Mouse (Mus musculus) leukemia stem cell, adult 10-12 weeks (primary cell): Measurements from ENCODE around the gene Tacr3. TPM values are rescaled to one million over a fixed set of nuclear protein-coding genes. Genes with fewer than 3 reads are reported as not detected.

Experiments used
- polyA plus RNA-seq: library from polyadenylated mRNA; stranded (reverse); fragments of >175 nt; gene quantifications from 2 replicates; pipeline ENCODE4 v1.2.3, GENCODE M21; 2012; ENCODE audit warnings: low replicate concordance

Tacr3 gene
- not detected in 2 replicates for polyA plus RNA-seq

DNA sequence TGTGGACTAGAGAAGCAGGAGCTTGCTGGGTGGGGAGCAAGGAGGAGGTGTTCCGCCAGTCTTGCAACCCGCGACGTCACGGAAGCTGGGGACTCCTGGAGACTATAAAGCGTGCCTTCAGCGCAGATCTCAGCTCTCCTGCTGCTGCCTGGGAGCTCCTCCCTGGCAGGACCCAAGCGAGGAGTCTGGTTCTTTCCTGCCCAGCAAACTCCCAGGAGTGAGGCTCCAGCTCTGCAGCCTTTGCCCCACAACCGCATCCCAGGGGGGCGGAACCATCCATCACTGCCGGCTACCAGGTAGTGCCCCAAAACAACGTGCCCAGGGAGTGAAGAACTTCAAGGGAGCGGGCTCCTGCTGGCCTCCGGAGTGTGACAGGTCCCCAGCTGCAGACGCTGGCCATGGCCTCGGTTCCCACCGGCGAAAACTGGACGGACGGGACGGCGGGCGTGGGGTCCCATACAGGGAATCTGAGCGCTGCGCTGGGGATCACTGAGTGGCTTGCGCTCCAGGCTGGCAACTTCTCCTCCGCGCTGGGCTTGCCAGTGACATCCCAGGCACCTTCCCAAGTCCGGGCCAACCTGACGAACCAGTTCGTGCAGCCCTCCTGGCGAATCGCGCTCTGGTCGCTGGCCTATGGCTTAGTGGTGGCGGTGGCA, at the start of gene Tacr3:
Gene Tacr3, plus strand, starts transcription at position 133 of the 656 bp plus-strand sequence.

